Mouse (Mus musculus): ENCODE results near the gene Exph5.

- TF ChIP-seq CTCF (IDR thresholded peaks at IDR 0.05; ENCODE audit: low read depth) (no peak), EP300 (IDR thresholded peaks at IDR 0.05; ENCODE audit: low read depth) (no peak)
Measured at GRCm38 (mm10) chr9:53286793-53287192, 14.7 kb upstream of the Exph5 start.
